Mouse (Mus musculus) erythroblast, embryonic 14.5 days (primary cell): ENCODE results near the gene Bfsp2.

Experiments
- GATA1 ChIP-seq: IDR thresholded peaks from 2 replicates; pipeline ENCODE4 v1.6.1; 2012; ENCODE audit warnings: low read length, inconsistent platforms, mixed read lengths
- TAL1 ChIP-seq: IDR thresholded peaks from 3 replicates; pipeline ENCODE4 v1.6.1; 2012; ENCODE audit warnings: low read length, inconsistent platforms, mixed read lengths

DNA sequence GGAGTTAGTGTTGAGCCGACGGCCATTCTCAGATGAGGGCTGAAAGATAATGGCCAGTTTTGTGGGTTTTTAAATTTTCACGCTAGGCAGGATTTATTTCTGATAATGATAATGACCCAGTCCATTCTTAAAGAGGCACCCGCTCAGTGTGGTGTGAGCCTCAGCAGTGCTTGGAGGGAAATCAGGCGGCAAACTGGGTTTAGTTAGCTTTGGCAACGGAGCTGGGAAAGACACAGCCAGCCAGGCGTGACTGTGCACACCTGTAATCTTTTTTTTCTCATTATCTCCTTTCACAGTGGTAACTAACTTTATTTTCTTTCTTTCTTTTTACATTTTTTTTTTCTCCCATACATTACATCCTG is 36.4 kb downstream of the Bfsp2 start:
- TF ChIP-seq TAL1 (no peak), GATA1 (no peak)
